Mouse (Mus musculus): ENCODE measurements at regions not wholly inside any gene's neighbourhood (a gene's known extent, or its start where the extent isn't known, plus 50 kb on each side); places are given as distances from the start of the nearest gene placed in this dataset.

- no peak for DNase-seq
Observed at GRCm38 (mm10) chr2:138640654-138641053, 384.3 kb downstream of the Btbd3 start.

- no peak for DNase-seq
Observed at GRCm38 (mm10) chr2:138641335-138641734, 385.0 kb downstream of the Btbd3 start.

DNA sequence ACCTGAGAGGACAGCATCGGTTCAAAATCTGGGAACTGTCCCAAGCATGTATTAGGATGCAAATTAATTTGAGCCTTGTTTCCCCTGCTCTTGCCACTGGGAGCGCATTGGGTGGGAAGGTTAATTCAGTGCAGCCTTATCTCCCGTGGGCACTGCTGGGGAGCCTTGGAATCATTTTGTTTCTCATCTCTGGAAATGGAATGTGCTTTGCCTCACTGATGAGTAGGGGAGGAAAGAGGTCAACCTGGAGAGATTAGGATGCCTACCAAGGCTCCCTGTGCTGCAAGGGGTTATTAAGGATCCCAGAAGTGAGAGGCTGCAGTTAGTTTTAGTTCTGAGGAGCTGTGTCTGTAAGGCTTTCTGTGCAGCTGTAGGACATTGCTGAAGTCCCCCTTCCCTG, 392.3 kb downstream of the Btbd3 start:
- DNase-seq: no peak

DNA sequence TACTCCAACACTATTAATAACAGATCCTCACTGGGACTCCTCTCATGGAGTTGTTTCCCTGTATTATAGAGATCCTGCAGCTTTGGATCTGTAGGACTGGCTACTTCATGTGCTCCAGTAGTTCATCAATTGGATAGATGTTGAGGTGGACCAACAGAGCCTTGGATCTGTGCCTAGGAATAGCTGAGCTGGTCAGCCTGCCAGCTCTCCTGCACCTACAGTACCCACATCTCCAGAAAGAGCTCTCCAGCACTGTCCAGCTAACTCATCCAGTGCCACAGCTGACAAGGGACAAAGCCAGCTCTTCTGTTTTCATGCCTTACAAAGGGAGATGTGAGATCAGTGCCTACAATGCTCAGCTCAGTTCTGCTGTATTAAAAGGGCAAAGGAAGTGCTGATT, 403.0 kb downstream of the Btbd3 start:
- DNase-seq: no peak

DNA sequence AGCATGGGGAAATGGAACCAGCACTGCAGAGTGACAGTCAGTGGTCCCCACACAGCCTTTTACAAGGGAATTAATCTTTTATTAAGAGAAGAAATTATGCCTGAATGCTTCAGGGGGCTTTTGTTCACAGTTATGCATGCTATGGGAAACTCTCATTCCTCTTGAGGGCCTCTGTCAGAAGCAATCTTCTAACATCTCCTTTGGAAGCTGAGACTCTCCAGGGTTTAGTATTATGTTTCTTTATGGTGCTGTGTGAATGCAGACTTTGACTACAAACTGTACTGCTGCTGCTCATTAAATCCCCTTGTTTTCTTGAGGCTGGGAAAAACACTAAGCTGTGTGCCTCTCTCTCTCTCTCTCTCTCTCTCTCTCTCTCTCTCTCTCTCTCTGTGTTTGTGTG, 413.9 kb downstream of the Btbd3 start:
- DNase-seq: no peak

- no peak for DNase-seq
Observed at GRCm38 (mm10) chr2:138674801-138675200, 418.4 kb downstream of the Btbd3 start.

DNA sequence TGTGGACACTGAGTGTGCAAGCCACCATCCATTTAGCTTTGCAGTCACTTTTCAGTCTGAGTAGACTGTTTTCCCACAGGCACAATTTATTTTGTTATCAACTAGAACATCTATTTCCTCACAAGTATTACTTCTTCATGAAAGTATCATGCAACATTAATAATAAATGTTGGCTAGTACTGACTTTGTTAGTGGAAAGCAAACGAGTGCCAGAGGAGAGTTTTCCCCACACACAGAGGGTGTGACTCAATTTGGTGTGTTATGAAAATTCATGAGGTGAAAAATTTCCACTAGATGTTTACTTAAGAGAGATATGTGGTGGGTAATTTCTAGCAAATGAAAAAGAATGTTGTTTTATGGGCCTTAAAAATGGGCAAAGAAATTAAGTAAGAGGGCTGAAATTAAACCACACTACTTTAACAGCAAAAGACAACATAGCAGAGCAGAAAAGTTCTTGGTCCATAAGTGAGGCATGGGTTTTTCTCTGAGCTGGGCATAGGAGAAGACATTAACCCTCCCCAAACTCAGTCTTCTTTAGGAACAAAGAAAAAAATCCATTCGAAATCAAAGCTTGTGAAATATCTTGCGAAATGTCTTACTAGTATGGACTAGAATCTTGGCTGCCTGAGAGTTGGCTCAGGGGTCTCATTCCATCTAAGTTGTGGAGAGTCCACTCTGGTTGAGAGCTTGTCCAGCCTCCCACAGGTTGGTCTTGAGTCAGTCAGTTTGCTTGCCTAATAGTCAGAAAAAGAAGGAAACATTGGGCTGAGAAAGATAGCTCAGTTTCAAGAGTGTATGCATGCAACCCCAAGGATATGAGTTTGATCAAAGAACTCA, 419.1 kb downstream of the Btbd3 start:
- no peak for DNase-seq

DNA sequence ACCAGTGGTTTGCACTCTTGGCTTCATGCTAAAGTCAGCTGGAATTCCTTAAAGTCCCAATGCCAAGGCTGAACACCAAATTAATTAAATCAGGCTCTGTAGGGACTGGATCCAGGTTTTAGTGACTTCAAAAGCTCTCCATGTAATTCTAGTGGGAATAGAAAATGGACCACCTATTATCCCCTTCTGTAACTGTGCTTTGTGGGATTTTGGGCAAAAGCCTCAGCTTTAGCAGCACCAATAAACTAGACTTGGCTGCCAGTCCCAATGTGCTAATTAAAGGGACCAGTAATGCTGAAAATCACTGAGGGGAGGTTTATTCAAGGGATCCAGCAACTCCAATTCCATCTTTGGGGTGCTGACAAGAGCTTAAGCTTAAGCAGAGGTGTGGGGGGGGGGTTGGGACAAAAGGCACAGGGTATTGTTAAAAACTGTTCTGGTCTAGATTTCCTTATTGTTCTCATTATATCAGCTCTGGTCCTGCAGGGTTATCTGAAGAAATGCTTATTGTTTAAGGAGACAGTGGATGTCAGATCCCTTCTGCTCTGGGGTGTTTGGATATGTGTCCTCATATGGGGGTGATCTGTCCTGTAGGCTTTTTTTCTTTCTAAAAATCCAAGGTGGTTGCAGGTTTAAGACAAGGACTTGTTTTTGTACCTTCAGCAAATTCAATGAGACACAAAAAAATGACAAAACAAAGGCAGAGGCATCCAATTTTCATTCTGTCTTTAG, 431.9 kb downstream of the Btbd3 start:
- no peak for DNase-seq

- no peak for DNase-seq
Observed at GRCm38 (mm10) chr2:138689497-138689896, 433.1 kb downstream of the Btbd3 start.

GRCm38 (mm10) chr2:138702783-138703182, 446.4 kb downstream of the Btbd3 start:
- DNase-seq: no peak

GRCm38 (mm10) chr2:138703943-138704541, 447.7 kb downstream of the Btbd3 start:
- no peak for DNase-seq

DNA sequence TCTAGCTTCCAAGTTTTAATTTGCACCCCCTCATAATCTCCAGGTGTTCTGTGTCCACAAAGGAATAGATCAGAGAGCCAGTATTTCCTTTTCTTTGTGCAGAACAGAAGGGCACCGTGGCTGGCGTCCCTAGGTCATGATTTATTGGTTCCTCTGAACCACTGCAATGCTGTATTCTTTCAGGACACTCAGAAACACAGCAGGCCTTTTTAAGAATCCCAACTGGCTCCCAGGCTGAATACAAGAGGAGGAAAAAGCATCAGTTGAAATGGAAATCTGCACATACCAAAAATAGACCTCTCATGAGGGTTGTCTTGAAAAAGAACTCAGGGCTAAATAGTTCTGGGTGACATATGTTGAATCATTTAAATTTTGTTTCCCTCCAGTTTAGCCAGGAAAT, 452.4 kb downstream of the Btbd3 start:
- peak in 1 of 2 experiments; percentile 3 for DNase-seq

- no peak for DNase-seq
Observed at GRCm38 (mm10) chr2:138733846-138734245, 477.5 kb downstream of the Btbd3 start.

DNA sequence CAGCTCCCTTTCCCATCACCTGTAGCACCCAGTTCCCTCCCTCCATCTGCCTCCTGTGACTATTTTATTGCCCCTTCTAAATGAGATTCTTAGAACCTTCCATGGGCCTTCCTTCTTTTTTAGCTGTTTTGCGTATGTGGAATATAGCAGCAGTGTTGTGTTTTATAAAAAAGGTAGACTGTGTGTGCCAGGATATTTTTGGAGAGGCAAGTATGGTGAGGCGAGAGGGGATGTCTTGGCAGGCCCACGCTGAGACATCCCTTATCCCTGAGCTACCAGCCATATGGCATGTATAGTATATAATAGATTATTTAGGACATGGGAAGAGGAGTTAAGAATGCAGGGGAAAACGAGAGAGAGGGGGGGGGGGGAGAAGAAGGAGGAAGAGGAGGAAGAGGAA, 488.4 kb downstream of the Btbd3 start:
- no peak for DNase-seq

DNA sequence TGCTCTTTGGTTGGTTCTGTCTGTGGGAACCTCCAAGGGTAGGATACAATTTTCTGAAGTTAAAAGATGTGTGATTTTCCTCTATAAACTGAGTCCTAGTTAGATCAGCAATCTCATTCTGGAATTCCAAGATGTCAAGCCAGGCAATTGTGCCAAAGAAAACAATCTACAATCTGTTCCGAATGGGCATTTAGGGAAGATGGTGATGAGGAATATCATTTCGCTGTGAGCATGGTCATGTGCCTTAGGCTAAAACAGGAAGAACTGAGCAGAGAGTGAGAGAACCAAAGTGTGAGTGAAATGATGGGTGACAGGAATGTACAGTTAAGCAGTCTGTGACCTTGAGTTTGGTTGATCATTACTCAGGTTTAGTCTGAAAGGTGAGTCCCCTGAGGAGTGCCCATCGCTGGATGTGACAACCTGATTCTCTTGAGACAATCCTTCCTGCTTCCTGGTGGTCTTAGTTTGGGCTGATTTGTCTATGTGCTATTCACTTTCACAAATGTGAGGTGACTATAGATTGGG, 504.1 kb downstream of the Btbd3 start:
- DNase-seq: no peak

DNA sequence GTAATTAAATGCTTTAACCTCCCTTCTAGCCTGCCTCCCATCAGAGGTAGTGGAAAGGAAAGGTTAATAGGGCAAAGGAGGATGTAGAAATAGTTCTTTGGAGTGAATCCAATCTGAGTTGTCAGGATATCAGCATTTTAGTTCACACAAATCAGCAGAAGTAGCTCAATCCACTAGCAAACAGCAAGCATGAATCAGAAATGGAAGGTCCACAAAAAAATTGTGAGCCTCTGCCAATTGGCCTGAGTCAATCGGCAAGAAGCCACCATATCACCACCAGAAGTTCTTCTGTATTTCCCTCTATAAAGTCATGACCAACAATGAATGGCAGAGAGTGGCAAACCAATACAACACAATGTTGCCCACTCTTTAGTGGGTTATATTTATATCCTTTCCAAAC, 505.0 kb downstream of the Btbd3 start:
- DNase-seq: no peak

DNA sequence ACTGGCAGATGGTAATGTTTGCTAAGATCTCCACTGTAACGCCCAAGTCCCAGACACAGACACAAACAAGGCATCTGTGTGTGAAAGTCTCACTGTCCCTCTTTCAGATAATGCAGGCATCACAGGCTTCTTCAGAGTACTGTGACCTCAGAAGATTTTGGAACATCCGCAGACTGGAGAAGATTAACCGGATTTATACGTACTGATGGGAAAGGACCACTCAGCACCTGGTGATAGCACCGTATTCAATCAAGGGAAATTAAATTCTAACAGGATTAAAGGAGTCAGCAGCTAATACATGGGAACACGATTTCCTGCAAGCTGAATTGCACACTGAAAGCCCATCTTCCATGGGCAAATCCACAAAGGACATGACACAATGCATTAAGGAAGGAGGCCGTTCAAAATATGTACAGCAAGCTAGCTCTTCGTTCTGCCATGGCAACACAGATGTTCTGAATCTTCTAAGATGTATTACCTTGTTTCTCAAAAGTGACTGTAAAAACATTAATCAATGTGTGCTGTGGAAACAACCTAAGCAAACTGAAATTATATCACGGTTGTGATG, 510.0 kb downstream of the Btbd3 start:
- DNase-seq: no peak

GRCm38 (mm10) chr2:138783781-138784180, 527.4 kb downstream of the Btbd3 start:
- no peak for DNase-seq

GRCm38 (mm10) chr2:138792711-138793450, 536.5 kb downstream of the Btbd3 start:
- DNase-seq: no peak

- no peak for DNase-seq
Observed at GRCm38 (mm10) chr2:138806196-138806595, 549.8 kb downstream of the Btbd3 start.

- no peak for DNase-seq
Observed at GRCm38 (mm10) chr2:138809767-138810166, 553.4 kb downstream of the Btbd3 start.

- DNase-seq: no peak
Observed at GRCm38 (mm10) chr2:138820489-138820888, 564.1 kb downstream of the Btbd3 start.

Measured in kidney, postnatal 4 days (tissue).